Mouse (Mus musculus) hindbrain, embryonic 14.5 days (tissue): ENCODE results near the gene Cpne2. TPM values are rescaled to one million over a fixed set of nuclear protein-coding genes. Genes with fewer than 3 reads are reported as not detected.

Experiments used
- ATAC-seq: fragments of 200-750 bp; cut with Nextera tagmentation; 2 replicates; pipeline ENCODE4 v1.8.0; 2017; ENCODE audit warnings: moderate number of reproducible peaks, mild to moderate bottlenecking, moderate TSS enrichment, moderate library complexity; ENCODE audit not compliant: low FRiP score
- DNase-seq: peaks from one replicate; pipeline ENCODE4 v3.0.0-alpha.2; 2015; ENCODE audit warnings: low spot score
- H3K27ac ChIP-seq: fragments of 300-500 bp; sonication (generic); 2 replicates; pipeline ENCODE4 v1.5.1; 2014; ENCODE audit warnings: mild to moderate bottlenecking, moderate library complexity
- H3K27me3 ChIP-seq: fragments of 300-500 bp; sonication (generic); 2 replicates; pipeline ENCODE4 v1.6.1; 2014; ENCODE audit warnings: mild to moderate bottlenecking, low read length, mixed read lengths; ENCODE audit not compliant: control insufficient read depth, insufficient read depth
- H3K36me3 ChIP-seq: fragments of 300-500 bp; sonication (generic); replicated peaks from 2 replicates; pipeline ENCODE4 v1.6.1; 2014; ENCODE audit not compliant: control insufficient read depth, insufficient read depth
- H3K4me1 ChIP-seq: fragments of 300-500 bp; sonication (generic); replicated peaks from 2 replicates; pipeline ENCODE4 v1.6.1; 2014; ENCODE audit warnings: antibody characterized with exemption, low read length, mixed read lengths; ENCODE audit not compliant: control insufficient read depth, insufficient read depth
- H3K4me2 ChIP-seq: fragments of 300-500 bp; sonication (generic); replicated peaks from 2 replicates; pipeline ENCODE4 v1.6.1; 2014; ENCODE audit warnings: mild to moderate bottlenecking, moderate library complexity
- H3K4me3 ChIP-seq: fragments of 300-500 bp; sonication (generic); replicated peaks from 2 replicates; pipeline ENCODE4 v1.5.1; 2014; ENCODE audit warnings: mild to moderate bottlenecking, low read length
- H3K9ac ChIP-seq: fragments of 300-500 bp; sonication (generic); 2 replicates; pipeline ENCODE4 v1.6.1; 2014
- H3K9me3 ChIP-seq: fragments of 300-500 bp; sonication (generic); 2 replicates; pipeline ENCODE4 v1.6.1; 2016; ENCODE audit warnings: low read length; ENCODE audit not compliant: control insufficient read depth
- WGBS: fragments of 180-500 bp; shearing (Covaris S2); extraction: QIAGEN DNeasy Blood & Tissue Kit; methylation state at CpG from one replicate; pipeline ENCODE4 v1.1.7; 2014; 5-methylcytosine and 5-hydroxymethylcytosine counted together
- microRNA-seq: library from miRNA; unstranded; fragments of <30 nt; microRNA quantifications from one replicate; pipeline ENCODE4, GENCODE M21; 2016
- polyA plus RNA-seq: library from polyadenylated mRNA; unstranded; fragments of >200 nt; fragmentation: Nextera tagmentation; extraction: Ambion mirVana; gene quantifications from 2 replicates; pipeline ENCODE4 v1.2.1, GENCODE M21; 2014

The Cpne2 gene
- polyA plus RNA-seq, 1 experiment from 2014 or later, result 21.6 TPM

GRCm38 (mm10) chr8:94607064-94607463 lies 74.3 kb downstream of the Cpne2 start:
- H3K27me3 ChIP-seq, result no peaks in the 10 kb centered on the region
- peaks cover 15% of the 10 kb centered on the region for H3K4me1 ChIP-seq
- no peaks in the 10 kb centered on the region; the same call in 1 of the 2 replicates for H3K36me3 ChIP-seq
- 94% methylated on average over 5 of the region's 5 CpGs for WGBS
- no peak overlapping the region for H3K4me2 ChIP-seq
- H3K27ac ChIP-seq, result no peak overlapping the region
- no peak for ATAC-seq
- H3K9ac ChIP-seq, result no peak overlapping the region
- H3K4me3 ChIP-seq, result no peak overlapping the region
- no peak for DNase-seq
- H3K9me3 ChIP-seq, result no peaks in the 10 kb centered on the region

Small RNA genes within 50 kb of the gene (microRNA-seq; reads per million reads assigned to microRNA genes)
- gene Mir7072, result not detected

Other genes with a start within 250 kb of the Cpne2 start
- 0.07 TPM in 1 of 2 replicates, not detected in the other for gene Slc12a3, start 203.8 kb upstream of the Cpne2 start, polyA plus RNA-seq
- 66.6 and 79.8 TPM in 2 replicates for gene Herpud1, start 146.6 kb upstream of the Cpne2 start, polyA plus RNA-seq
- 0.22 and 0.31 TPM in 2 replicates for gene Nlrc5, start 98.6 kb upstream of the Cpne2 start, polyA plus RNA-seq
- gene Rspry1, start 68.9 kb downstream of the Cpne2 start, polyA plus RNA-seq, result 44.8 and 46.5 TPM in 2 replicates
- gene Fam192a, start 69.0 kb downstream of the Cpne2 start, polyA plus RNA-seq, result 75.7 and 82.7 TPM in 2 replicates
- 88.2 and 96.3 TPM in 2 replicates for gene Arl2bp, start 133.6 kb downstream of the Cpne2 start, polyA plus RNA-seq
- gene Pllp, start 163.3 kb downstream of the Cpne2 start, polyA plus RNA-seq, result 2.0 and 2.2 TPM in 2 replicates
- gene Ccl22, start 212.6 kb downstream of the Cpne2 start, polyA plus RNA-seq, result not detected in 2 replicates
- gene Cx3cl1, start 239.0 kb downstream of the Cpne2 start, polyA plus RNA-seq, result 32.6 and 42.0 TPM in 2 replicates